Mouse (Mus musculus) WW6 (cell line): ENCODE data around the gene 4931422A03Rik.
A peak's percentile ranks its signal among the peaks of the same experiment; 100 is the strongest.
"Not testable (repeated sequence)": the region's sequence is repeated elsewhere in the genome, so short reads cannot be mapped to it uniquely, and the experiment has no call there.

Experiments
- DNase-seq: peaks from one replicate; pipeline ENCODE4 v3.0.0-alpha.2; 2013; ENCODE audit warnings: low read depth, low spot score

The 4931422A03Rik gene

GRCm38 (mm10) chr2:104028139-104028723, at the start of gene 4931422A03Rik:
Gene 4931422A03Rik, minus strand, starts transcription at chr2:104028361.
- no peak for DNase-seq

GRCm38 (mm10) chr2:104069704-104070185, 41.6 kb upstream of the 4931422A03Rik start, which contains the start of gene Cd59b:
Gene Cd59b, plus strand, starts transcription at chr2:104069849.
- peak; percentile 38 for DNase-seq

DNA sequence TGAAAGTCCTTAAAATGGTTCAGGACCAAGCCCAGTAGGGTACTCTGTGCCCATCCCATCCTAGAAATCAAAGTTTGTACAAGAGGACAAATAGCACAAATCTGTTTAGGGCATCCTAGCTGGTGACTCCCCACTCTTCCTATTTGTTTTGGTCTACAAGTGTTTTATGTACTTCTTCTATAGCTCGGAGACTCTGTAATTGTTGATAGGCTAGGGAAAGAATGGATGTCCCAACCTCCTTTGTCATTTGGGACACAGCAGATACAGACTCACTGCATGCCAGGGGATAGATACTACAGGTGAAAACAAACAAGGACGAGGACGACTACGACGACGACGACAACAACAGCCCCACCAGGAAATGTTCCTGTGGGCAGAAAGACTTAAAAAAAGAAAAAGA, 40.3 kb upstream of the 4931422A03Rik start, which contains the start of gene Gm10799:
Gene Gm10799, minus strand, starts transcription at position 101 of the 400 bp plus-strand sequence.
- not testable (repeated sequence) for DNase-seq

DNA sequence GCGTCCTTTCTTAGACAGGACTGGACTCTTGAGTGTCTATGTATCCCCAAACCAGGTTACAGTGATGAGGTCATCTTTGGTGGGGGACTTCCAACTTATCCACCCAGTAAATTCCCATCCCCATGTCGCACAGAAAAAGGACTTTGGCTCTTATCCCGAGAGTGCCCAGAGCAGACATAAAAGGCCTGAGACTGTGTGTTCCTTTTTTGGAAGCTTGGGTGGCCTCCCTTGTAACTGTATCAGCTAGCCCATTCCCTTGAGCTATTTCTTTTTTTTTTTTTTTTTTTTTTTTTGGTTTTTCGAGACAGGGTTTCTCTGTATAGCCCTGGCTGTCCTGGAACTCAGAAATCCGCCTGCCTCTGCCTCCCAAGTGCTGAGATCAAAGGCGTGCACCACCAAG, 37.4 kb upstream of the 4931422A03Rik start, which contains the start of gene Gm10912:
Gene Gm10912, plus strand, starts transcription at position 301 of the 400 bp plus-strand sequence.
- DNase-seq, result not testable (repeated sequence)

DNA sequence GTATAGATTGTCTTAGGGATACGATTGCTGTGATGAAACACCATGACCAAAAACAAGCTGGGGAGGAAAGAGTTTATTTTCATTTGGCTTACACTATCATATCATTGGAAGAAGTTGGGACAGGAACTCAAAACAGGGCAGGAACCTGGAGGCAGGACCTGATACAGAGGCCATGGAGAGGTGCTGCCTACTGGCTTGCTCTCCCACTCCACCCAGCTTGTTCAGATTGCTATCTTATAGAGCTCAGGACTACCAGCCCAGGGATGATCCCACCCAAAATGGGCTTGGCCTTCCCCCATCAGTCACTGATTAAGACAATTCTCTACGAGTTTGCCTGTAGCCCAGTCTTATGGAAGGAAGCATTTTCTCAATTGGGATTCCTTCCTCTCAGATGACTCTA, 36.0 kb upstream of the 4931422A03Rik start:
- no peak for DNase-seq

GRCm38 (mm10) chr2:104062665-104063064, 34.5 kb upstream of the 4931422A03Rik start:
- DNase-seq, result no peak

GRCm38 (mm10) chr2:104060996-104061395, 32.8 kb upstream of the 4931422A03Rik start:
- DNase-seq, result no peak

GRCm38 (mm10) chr2:104059786-104060185, 31.6 kb upstream of the 4931422A03Rik start:
- DNase-seq, result no peak

GRCm38 (mm10) chr2:104058954-104059353, 30.8 kb upstream of the 4931422A03Rik start:
- no peak for DNase-seq

GRCm38 (mm10) chr2:104058381-104058780, 30.2 kb upstream of the 4931422A03Rik start:
- DNase-seq, result no peak

- no peak for DNase-seq
Observed at GRCm38 (mm10) chr2:104044479-104045080, 16.4 kb upstream of the 4931422A03Rik start.

DNA sequence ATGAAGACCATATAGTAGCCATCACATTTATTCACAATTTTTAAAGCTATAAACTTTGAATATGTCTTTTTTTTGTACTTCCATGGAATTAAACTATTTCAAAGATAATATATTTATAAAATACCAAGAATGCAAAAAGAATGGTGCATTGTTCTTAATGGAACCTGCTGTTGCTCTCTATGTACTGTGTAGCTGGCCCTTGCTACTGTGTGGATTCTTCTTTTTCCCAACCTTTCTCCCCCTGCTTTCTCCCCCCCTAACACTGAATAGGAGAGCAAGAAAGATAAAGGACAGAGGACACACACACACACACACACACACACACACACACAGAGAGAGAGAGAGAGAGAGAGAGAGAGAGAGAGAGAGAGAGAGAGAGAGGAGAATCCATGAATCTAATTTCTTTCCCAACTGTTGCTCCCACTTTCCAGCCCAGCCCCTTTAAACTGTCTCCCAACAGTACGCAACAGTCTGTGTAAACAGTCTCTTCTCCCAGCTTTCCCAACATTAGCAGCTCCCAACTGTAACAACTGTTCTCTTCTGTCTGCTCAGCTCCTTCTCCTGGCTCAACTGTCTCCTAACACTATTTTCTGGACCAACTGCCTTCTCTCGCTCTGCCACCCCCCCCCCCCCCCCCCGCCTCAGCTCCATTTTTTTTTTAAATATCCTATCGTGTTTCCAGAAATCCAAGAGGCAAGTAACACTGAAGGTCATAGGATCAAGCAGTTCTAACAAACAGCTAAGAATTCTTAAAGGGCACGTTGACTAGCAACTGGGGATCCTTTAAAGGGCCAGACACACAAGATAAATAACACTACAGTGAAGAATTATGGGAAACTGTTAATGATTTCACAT, 15.7 kb upstream of the 4931422A03Rik start:
- no peak for DNase-seq

DNA sequence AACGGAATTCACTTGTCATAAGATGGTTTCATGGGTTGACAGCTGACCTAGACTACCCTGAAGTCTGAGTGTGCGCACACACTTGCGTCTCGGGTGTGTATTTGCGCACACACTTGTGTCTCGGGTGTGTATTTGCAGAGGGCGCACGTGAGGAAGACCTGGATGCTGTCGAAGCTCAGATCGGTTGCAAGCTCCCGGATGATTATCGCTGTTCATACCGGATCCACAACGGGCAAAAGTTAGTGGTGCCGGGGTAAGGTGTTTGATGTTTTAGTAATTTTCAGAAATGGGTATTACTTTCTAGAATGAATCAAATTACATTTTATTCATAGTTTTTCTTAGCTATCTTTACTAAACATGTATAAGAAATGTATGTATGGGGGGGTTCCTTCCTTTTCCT, 14.6 kb upstream of the 4931422A03Rik start:
- DNase-seq, result no peak

DNA sequence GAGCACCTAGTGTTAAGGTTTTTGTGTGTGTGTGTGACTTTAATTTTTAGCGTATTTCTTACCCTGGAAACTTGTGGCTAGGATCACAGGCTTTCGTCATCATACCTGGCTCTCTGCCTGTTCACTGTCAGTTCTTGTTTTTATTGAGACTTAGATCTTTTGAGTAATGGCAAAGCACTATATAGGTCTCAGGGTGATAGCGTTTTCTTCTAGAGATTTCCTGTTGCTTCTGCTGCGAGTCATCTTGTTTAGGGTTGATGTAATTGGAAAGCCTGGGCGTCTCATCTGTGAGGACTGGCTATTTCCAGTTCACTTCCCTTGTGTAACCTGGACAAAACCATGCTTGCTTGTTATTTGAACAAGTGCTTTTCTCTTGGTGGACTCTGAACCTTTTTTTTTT, 13.5 kb upstream of the 4931422A03Rik start:
- DNase-seq, result no peak

GRCm38 (mm10) chr2:104038236-104038635, 10.1 kb upstream of the 4931422A03Rik start:
- DNase-seq, result no peak

DNA sequence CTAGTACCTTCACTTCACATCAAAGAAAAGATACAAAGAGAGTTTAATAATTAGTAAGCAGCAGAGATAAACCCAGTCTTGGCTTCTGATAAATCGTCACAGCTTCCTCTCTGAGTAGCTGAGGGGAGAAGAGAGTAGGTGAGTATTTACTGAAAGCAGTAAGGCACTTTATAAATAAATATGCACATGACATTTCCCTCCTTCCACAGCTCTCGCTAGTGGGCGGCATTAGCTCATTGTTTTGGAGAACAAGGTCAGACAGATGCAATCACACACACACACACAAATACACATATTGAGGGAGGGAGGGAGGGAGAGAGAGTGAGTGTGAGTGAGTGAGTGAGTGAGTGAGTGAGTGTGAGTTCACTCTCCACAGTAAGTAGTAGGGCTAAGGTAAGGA, 8.2 kb upstream of the 4931422A03Rik start:
- DNase-seq, result no peak

GRCm38 (mm10) chr2:104035595-104035994, 7.4 kb upstream of the 4931422A03Rik start:
- no peak for DNase-seq

DNA sequence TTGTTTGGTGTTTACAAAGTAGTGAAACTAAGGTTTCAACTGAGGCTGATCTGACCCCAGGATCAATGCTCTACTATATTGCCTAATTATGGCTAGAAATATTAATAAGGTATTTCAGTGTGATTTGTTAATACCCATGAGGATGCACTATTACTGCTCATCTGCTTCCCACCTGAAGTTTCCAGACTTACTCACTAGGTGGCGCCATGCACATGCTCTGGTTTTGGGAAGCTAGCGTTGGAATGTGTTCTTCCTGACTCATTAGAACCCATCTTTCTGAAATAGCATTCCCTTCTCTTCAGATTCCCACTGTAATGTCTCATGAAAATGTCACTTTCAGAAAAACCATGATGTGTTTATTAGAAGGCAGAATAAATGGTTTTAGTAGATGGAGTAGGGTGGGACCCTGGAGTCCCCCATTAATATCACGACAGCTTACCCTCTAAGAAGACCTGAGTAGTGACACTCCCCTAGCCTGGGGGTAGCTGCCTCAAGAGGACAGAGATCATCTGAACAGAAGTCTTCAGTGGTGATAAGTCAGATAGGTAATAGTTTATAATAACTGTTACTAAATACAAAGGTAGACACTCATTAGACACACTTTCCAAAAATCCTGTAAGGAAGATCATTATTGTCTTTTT, 6.8 kb upstream of the 4931422A03Rik start:
- DNase-seq, result no peak

- DNase-seq, result no peak
Observed at GRCm38 (mm10) chr2:104032056-104032455, 3.9 kb upstream of the 4931422A03Rik start.

DNA sequence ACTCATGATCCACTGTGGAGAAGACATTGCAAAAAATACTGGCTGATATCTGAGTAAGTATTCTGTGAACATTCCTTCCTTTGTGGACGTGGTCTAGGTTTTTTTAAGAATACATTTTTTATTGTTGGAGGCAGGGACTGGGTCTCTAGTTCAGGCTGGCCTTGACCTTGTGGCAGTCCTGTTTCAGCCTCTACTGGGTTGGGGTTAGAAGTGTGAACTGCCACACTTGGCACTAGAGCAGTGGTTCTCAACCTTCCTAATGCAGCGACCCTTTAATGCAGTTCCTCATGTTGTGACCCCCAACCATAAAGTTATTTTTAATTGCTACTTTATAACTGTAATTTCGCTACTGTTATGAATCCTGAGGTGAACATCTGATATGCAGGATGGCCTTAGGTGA, 2.2 kb upstream of the 4931422A03Rik start:
- no peak for DNase-seq

- no peak for DNase-seq
Observed at GRCm38 (mm10) chr2:104029074-104029473, 913 bp upstream of the 4931422A03Rik start.
